Comparison of ENCODE assay signal across 17 mouse cellular contexts in genomic region chr3:104247850-104248249, GRCm38 (mm10). TPM values are rescaled to one million over a fixed set of nuclear protein-coding genes. Genes with fewer than 3 reads are reported as not detected.
DNase-seq lines count a peak whose midpoint lies in the region; ATAC-seq lines count a peak whose summit lies in the region.
"Had no signal": no experiment of that assay in that cellular context is flagged by ENCODE, and none has a peak within 500 bp of the region (broad histone marks: within the 10 kb centered on the region; RNA-seq: fewer than 3 reads in every experiment).

No protein-coding gene starts in this region.

- peak; percentile 49 for ATAC-seq in megakaryocyte, adult 5-6 weeks (ENCODE audit: poor library complexity, severe bottlenecking)
- ATAC-seq: forebrain, postnatal 0 days; hindbrain, postnatal 0 days; Patski had no signal

- peak; percentile 10 for DNase-seq in gastrocnemius, postnatal 14 days
- no peak for DNase-seq in gastrocnemius, adult 8-10 months (ENCODE audit: low spot score in 2 of 2)
- peak; percentile 77 for DNase-seq in thymus, postnatal 0 days (ENCODE audit: low spot score)
- peak; percentile 53 to 74 for DNase-seq in thymus, postnatal 36 days
- DNase-seq in spleen, postnatal 10 days (ENCODE audit: low spot score in 2 of 2): no peak
- no peak for DNase-seq in frontal cortex, postnatal 10 days (ENCODE audit: low spot score in 2 of 2)
- no peak for DNase-seq in cerebellum, postnatal 14 days
- DNase-seq: adrenal gland, postnatal 10 days; cerebellum, adult 11 months; cerebellum, adult 8-10 months; cerebellum, postnatal 25 days; forebrain, postnatal 0 days; gastrocnemius, adult 2 months; heart, postnatal 4 days had no signal

- intact Hi-C loops in gastrocnemius, postnatal 14 days (cut with DNase I; ENCODE audit: low total_unique reads): no loop called here

RNA-seq across cellular contexts. Expression of gene Magi3, which starts 27.7 kb away (rescaled TPM):
- total RNA-seq in gastrocnemius, postnatal 14 days (2021): 1 to 10 TPM; 5.5 to 6.1 TPM
- 1 to 10 TPM; 1.1 to 2.3 (median 1.6) TPM for total RNA-seq in gastrocnemius, adult 8-10 months (2022)
- 4.7 and 6.2 TPM in 2 replicates for total RNA-seq in megakaryocyte, adult 5-6 weeks (2015)
- 10.4 and 10.9 TPM in 2 replicates for total RNA-seq in megakaryocyte, adult 5-6 weeks (2017)
- 4.0 and 5.2 TPM in 2 replicates for polyA plus RNA-seq in thymus, postnatal 0 days (2015; fragmentation: Nextera tagmentation; extraction: Ambion mirVana)

Comparison
In these comparisons a context has a peak if more than half of its experiments do, and no peak if none do; other contexts are left out.
1. DNase-seq: peak in gastrocnemius, postnatal 14 days (single experiment), thymus, postnatal 0 days (single experiment) and thymus, postnatal 36 days (2 of 2); none in gastrocnemius, adult 8-10 months (0 of 2), spleen, postnatal 10 days (0 of 2), frontal cortex, postnatal 10 days (0 of 2) and cerebellum, postnatal 14 days (0 of 2).